10 mouse cellular contexts compared by ENCODE assay signal in the genomic region with DNA sequence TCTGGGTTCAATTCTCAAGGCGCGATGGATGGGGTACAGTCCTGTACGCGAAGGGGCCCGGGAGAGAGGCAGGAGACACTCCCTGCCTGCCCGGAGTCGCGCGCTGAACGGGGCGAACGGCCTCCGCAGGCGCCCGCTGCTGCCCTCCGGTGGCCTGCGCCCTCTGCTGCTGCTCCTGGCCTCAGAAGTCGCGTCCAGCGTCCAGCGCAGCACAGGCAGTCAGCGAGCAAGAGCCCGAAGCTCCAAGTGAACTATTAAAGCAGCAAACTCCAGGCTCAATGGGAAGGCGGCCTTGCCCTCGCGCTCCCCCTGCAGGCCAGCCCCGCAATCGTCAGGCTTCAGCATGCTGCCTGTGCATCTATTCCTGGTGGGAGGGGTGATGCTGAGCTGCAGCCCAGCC. TPM values are rescaled to one million over a fixed set of nuclear protein-coding genes. Genes with fewer than 3 reads are reported as not detected.
DNase-seq lines count a peak whose midpoint lies in the region; ATAC-seq and TF ChIP-seq lines count a peak whose summit lies in the region.
"Not testable (repeated sequence)": the region's sequence is repeated elsewhere in the genome, so short reads cannot be mapped to it uniquely, and the experiment has no call there.
"Had no signal": no experiment of that assay in that cellular context is flagged by ENCODE, and none has a peak within 500 bp of the region (broad histone marks: within the 10 kb centered on the region; RNA-seq: fewer than 3 reads in every experiment).

No protein-coding gene starts in this region.

- H3K27me3 ChIP-seq in hindbrain, embryonic 11.5 days (ENCODE audit: control insufficient read depth, insufficient read depth, low read length); liver, embryonic 15.5 days; neural tube, embryonic 13.5 days; stomach, postnatal 0 days (ENCODE audit: control insufficient read depth, insufficient read depth, low read length): not testable (repeated sequence)

- peak; percentile 71 for TF ChIP-seq CTCF in stomach, postnatal 0 days (IDR thresholded peaks at IDR 0.05; ENCODE audit: low read depth)

- not testable (repeated sequence) for H3K36me3 ChIP-seq in hindbrain, embryonic 11.5 days (ENCODE audit: control insufficient read depth, insufficient read depth, low read length); liver, embryonic 15.5 days (replicated peaks); neural tube, embryonic 13.5 days; stomach, postnatal 0 days (ENCODE audit: control insufficient read depth, insufficient read depth, low read length)

- TF ChIP-seq EP300 in stomach, postnatal 0 days (optimal IDR thresholded peaks at IDR 0.05), result not testable (repeated sequence)

- H3K4me1 ChIP-seq in hindbrain, embryonic 11.5 days (replicated peaks; ENCODE audit: control insufficient read depth, insufficient read depth, low read length); liver, embryonic 15.5 days (replicated peaks); neural tube, embryonic 13.5 days (replicated peaks); stomach, postnatal 0 days (replicated peaks; ENCODE audit: control insufficient read depth, insufficient read depth): not testable (repeated sequence)

- ATAC-seq in hindbrain, embryonic 11.5 days (ENCODE audit: low FRiP score); liver, embryonic 15.5 days (ENCODE audit: insufficient read depth); neural tube, embryonic 13.5 days (ENCODE audit: low read depth); stomach, postnatal 0 days (ENCODE audit: low FRiP score, low TSS enrichment): not testable (repeated sequence)

- DNase-seq in CD4-positive, CD25-positive, alpha-beta regulatory T cell, adult 2 months (ENCODE audit: low read depth, low spot score), result peak; percentile 85
- peak; percentile 76 for DNase-seq in cerebellum, adult 9-10 months
- peak; percentile 31 to 43 for DNase-seq in frontal cortex, postnatal 36 days (ENCODE audit: low spot score in 2 of 2)
- peak; percentile 66 for DNase-seq in hindbrain, embryonic 11.5 days (ENCODE audit: low spot score)
- DNase-seq in layer of hippocampus, adult 18-20 months (ENCODE audit: low spot score in 2 of 2), result peak; percentile 21 to 48
- peak; percentile 79 for DNase-seq in stomach, postnatal 0 days (ENCODE audit: low spot score)

- 1% methylated on average over 11 of the region's 28 CpGs for WGBS in hindbrain, embryonic 11.5 days
- WGBS in liver, embryonic 15.5 days (ENCODE audit: insufficient replicate concordance), result 0% methylated on average over 27 of the region's 28 CpGs
- 3% methylated on average over 20 of the region's 28 CpGs for WGBS in neural tube, embryonic 13.5 days
- WGBS in stomach, postnatal 0 days, result under 1% methylated on average over 21 of the region's 28 CpGs

- not testable (repeated sequence) for H3K9ac ChIP-seq in hindbrain, embryonic 11.5 days (ENCODE audit: low read depth, low read length); liver, embryonic 15.5 days; neural tube, embryonic 13.5 days; stomach, postnatal 0 days (ENCODE audit: low read length)

- 0 out of 2 replicates have a peak overlapping the region, but pooled peaks have one; percentile 13 for H3K4me3 ChIP-seq in hindbrain, embryonic 11.5 days (ENCODE audit: low read depth, low read length)
- peak overlapping the region; percentile 46 for H3K4me3 ChIP-seq in liver, embryonic 15.5 days (replicated peaks)
- H3K4me3 ChIP-seq in neural tube, embryonic 13.5 days, result peak overlapping the region; percentile 33
- peak overlapping the region; percentile 31 for H3K4me3 ChIP-seq in stomach, postnatal 0 days (ENCODE audit: low read depth, low read length)

- H3K9me3 ChIP-seq in hindbrain, embryonic 11.5 days (ENCODE audit: control insufficient read depth, low read length); liver, embryonic 15.5 days (replicated peaks); neural tube, embryonic 13.5 days; stomach, postnatal 0 days (ENCODE audit: control insufficient read depth, low read length): not testable (repeated sequence)

- H3K27ac ChIP-seq in hindbrain, embryonic 11.5 days (ENCODE audit: low read depth, low read length); liver, embryonic 15.5 days (replicated peaks); neural tube, embryonic 13.5 days (replicated peaks): not testable (repeated sequence)
- 0 out of 2 replicates have a peak overlapping the region, but pooled peaks have one; percentile 24 for H3K27ac ChIP-seq in stomach, postnatal 0 days (replicated peaks)

- peak overlapping the region; percentile 29 for H3K4me2 ChIP-seq in hindbrain, embryonic 11.5 days (replicated peaks; ENCODE audit: low read depth, low read length)
- H3K4me2 ChIP-seq in liver, embryonic 15.5 days, result peak overlapping the region; percentile 67
- H3K4me2 ChIP-seq in neural tube, embryonic 13.5 days, result peak overlapping the region; percentile 54
- H3K4me2 ChIP-seq in stomach, postnatal 0 days (replicated peaks; ENCODE audit: low read depth), result peak overlapping the region; percentile 41

RNA-seq across cellular contexts. Expression of gene Gm13283, which starts 0.5 kb away (rescaled TPM):
- 0.20 and 0.32 TPM in 2 replicates for polyA plus RNA-seq in hindbrain, embryonic 11.5 days (2014; fragmentation: Nextera tagmentation; extraction: Ambion mirVana)
- not detected for total RNA-seq in layer of hippocampus, adult 18-20 months (2021)
- not detected in 2 replicates for polyA plus RNA-seq in liver, embryonic 15.5 days (2015; fragmentation: Nextera tagmentation; extraction: Ambion mirVana)
- not detected in 2 replicates for polyA plus RNA-seq in neural tube, embryonic 13.5 days (2015; fragmentation: Nextera tagmentation; extraction: Ambion mirVana)
- 0.21 and 0.24 TPM in 2 replicates for polyA plus RNA-seq in stomach, postnatal 0 days (2015; fragmentation: Nextera tagmentation; extraction: Ambion mirVana)
- polyA plus RNA-seq: C2C12 had no signal

RNA-seq across cellular contexts. Expression of gene Gm13271, which starts 5.8 kb away (rescaled TPM):
- polyA plus RNA-seq in hindbrain, embryonic 11.5 days (2014; fragmentation: Nextera tagmentation; extraction: Ambion mirVana), result not detected in 2 replicates
- total RNA-seq in layer of hippocampus, adult 18-20 months (2021), result not detected
- not detected in 2 replicates for polyA plus RNA-seq in liver, embryonic 15.5 days (2015; fragmentation: Nextera tagmentation; extraction: Ambion mirVana)
- not detected in 2 replicates for polyA plus RNA-seq in neural tube, embryonic 13.5 days (2015; fragmentation: Nextera tagmentation; extraction: Ambion mirVana)
- not detected in 2 replicates for polyA plus RNA-seq in stomach, postnatal 0 days (2015; fragmentation: Nextera tagmentation; extraction: Ambion mirVana)
- total RNA-seq: neutrophil, adult 5-6 weeks had no signal
- polyA plus RNA-seq: C2C12 had no signal

RNA-seq across cellular contexts. Expression of gene Gm13290, which starts 13.2 kb away (rescaled TPM):
- not detected in 2 replicates for polyA plus RNA-seq in hindbrain, embryonic 11.5 days (2014; fragmentation: Nextera tagmentation; extraction: Ambion mirVana)
- total RNA-seq in layer of hippocampus, adult 18-20 months (2021), result not detected
- not detected in 2 replicates for polyA plus RNA-seq in liver, embryonic 15.5 days (2015; fragmentation: Nextera tagmentation; extraction: Ambion mirVana)
- not detected in 2 replicates for polyA plus RNA-seq in neural tube, embryonic 13.5 days (2015; fragmentation: Nextera tagmentation; extraction: Ambion mirVana)
- polyA plus RNA-seq in stomach, postnatal 0 days (2015; fragmentation: Nextera tagmentation; extraction: Ambion mirVana), result 0.55 TPM in 1 of 2 replicates, not detected in the other
- total RNA-seq: neutrophil, adult 5-6 weeks had no signal

RNA-seq across cellular contexts. Expression of gene Gm13289, which starts 16.3 kb away (rescaled TPM):
- not detected in 2 replicates for polyA plus RNA-seq in hindbrain, embryonic 11.5 days (2014; fragmentation: Nextera tagmentation; extraction: Ambion mirVana)
- not detected for total RNA-seq in layer of hippocampus, adult 18-20 months (2021)
- not detected in 2 replicates for polyA plus RNA-seq in liver, embryonic 15.5 days (2015; fragmentation: Nextera tagmentation; extraction: Ambion mirVana)
- not detected in 2 replicates for polyA plus RNA-seq in neural tube, embryonic 13.5 days (2015; fragmentation: Nextera tagmentation; extraction: Ambion mirVana)
- not detected in 2 replicates for polyA plus RNA-seq in stomach, postnatal 0 days (2015; fragmentation: Nextera tagmentation; extraction: Ambion mirVana)
- total RNA-seq: neutrophil, adult 5-6 weeks had no signal
- polyA plus RNA-seq: C2C12 had no signal

RNA-seq across cellular contexts. Expression of gene Gm13272, which starts 19.2 kb away (rescaled TPM):
- polyA plus RNA-seq in hindbrain, embryonic 11.5 days (2014; fragmentation: Nextera tagmentation; extraction: Ambion mirVana), result not detected in 2 replicates
- not detected for total RNA-seq in layer of hippocampus, adult 18-20 months (2021)
- not detected in 2 replicates for polyA plus RNA-seq in liver, embryonic 15.5 days (2015; fragmentation: Nextera tagmentation; extraction: Ambion mirVana)
- not detected in 2 replicates for polyA plus RNA-seq in neural tube, embryonic 13.5 days (2015; fragmentation: Nextera tagmentation; extraction: Ambion mirVana)
- polyA plus RNA-seq in stomach, postnatal 0 days (2015; fragmentation: Nextera tagmentation; extraction: Ambion mirVana), result not detected in 2 replicates
- total RNA-seq: neutrophil, adult 5-6 weeks had no signal
- polyA plus RNA-seq: C2C12 had no signal

Comparison
In these comparisons a context has a peak if more than half of its experiments do, and no peak if none do; other contexts are left out.
1. DNase-seq: peak in every context shown above with its lines; median percentile 85 in CD4-positive, CD25-positive, alpha-beta regulatory T cell, adult 2 months; 79 in stomach, postnatal 0 days; 76 in cerebellum, adult 9-10 months; 66 in hindbrain, embryonic 11.5 days; 37 in frontal cortex, postnatal 36 days; 34 in layer of hippocampus, adult 18-20 months.